Mouse (Mus musculus): ENCODE measurements around the gene Rhov.

DNA sequence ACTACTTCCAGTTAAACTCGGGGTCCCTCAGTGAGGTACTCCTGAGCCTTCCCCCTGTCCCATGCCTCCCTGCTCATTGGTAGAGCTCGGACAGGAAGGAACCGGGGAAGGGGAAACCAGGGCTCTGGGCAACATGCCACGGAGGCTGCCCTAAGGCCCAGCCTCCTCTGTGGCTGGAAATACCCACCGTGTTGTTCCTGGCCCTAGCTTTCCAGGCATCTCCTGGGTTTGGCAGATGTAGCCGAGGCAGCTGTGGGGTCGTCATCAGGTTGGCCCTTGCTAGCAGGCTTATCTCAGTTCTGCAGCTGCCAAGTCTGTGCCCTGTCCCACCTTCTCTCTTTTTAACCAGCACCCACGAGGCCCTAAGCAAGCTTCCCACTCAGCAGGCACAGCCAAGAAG, 49.5 kb upstream of the Rhov start:
- TF ChIP-seq POLR2A (IDR thresholded peaks at IDR 0.05; ENCODE audit: low read depth, low read length), result no peak
- no peak for TF ChIP-seq CTCF (IDR thresholded peaks at IDR 0.05; ENCODE audit: extremely low read depth, insufficient read depth, insufficient read length, insufficient replicate concordance)
